ENCODE assay signal across 8 mouse cellular contexts in genomic region chr13:60176776-60177105, GRCm38 (mm10). TPM values are rescaled to one million over a fixed set of nuclear protein-coding genes. Genes with fewer than 3 reads are reported as not detected.
A peak's percentile ranks its signal among the peaks of the same experiment; 100 is the strongest.
DNase-seq lines count a peak whose midpoint lies in the region; ATAC-seq and TF ChIP-seq lines count a peak whose summit lies in the region.

No protein-coding gene starts in this region.

- H3K4me3 ChIP-seq in cerebellum, adult 2 months (replicated peaks; ENCODE audit: insufficient read depth, low read depth, low read length): peak overlapping the region; percentile 32
- peak overlapping the region; percentile 97 for H3K4me3 ChIP-seq in neural tube, embryonic 11.5 days (ENCODE audit: low read depth, low read length)
- peak overlapping the region; percentile 95 for H3K4me3 ChIP-seq in limb, embryonic 14.5 days (replicated peaks; ENCODE audit: low read length)
- H3K4me3 ChIP-seq in stomach, embryonic 16.5 days (replicated peaks; ENCODE audit: low read length): peak overlapping the region; percentile 73

- H3K4me1 ChIP-seq in cerebellum, adult 2 months (ENCODE audit: control insufficient read depth, insufficient read depth, low read length): no peaks in the 10 kb centered on the region; the same call in 1 of the 2 replicates
- peaks cover 21% of the 10 kb centered on the region for H3K4me1 ChIP-seq in neural tube, embryonic 11.5 days (ENCODE audit: control insufficient read depth, insufficient read depth, low read length)
- H3K4me1 ChIP-seq in limb, embryonic 14.5 days (ENCODE audit: control insufficient read depth, insufficient read depth, low read length): peaks cover 16% of the 10 kb centered on the region
- peaks cover 5% of the 10 kb centered on the region; the same call in 1 of the 2 replicates for H3K4me1 ChIP-seq in stomach, embryonic 16.5 days (ENCODE audit: control insufficient read depth, insufficient read depth, low read length)

- no peak; the same call in 1 of the 2 replicates for ATAC-seq in neural tube, embryonic 11.5 days (ENCODE audit: insufficient read depth, low FRiP score, low TSS enrichment)
- no peak; the same call in 1 of the 2 replicates for ATAC-seq in limb, embryonic 14.5 days (ENCODE audit: low FRiP score, low read depth)
- ATAC-seq in stomach, embryonic 16.5 days (ENCODE audit: insufficient read depth, low FRiP score): no peak
- no peak for ATAC-seq in CD4-positive, CD25-positive, alpha-beta regulatory T cell, adult 4 months

- under 1% methylated on average over 53 of the region's 53 CpGs for WGBS in cerebellum, adult 2 months
- 0% methylated on average over 53 of the region's 53 CpGs for WGBS in neural tube, embryonic 11.5 days
- 0% methylated on average over 22 of the region's 53 CpGs for WGBS in limb, embryonic 14.5 days
- under 1% methylated on average over 53 of the region's 53 CpGs for WGBS in stomach, embryonic 16.5 days

- H3K27ac ChIP-seq in cerebellum, adult 2 months (ENCODE audit: insufficient read depth, low read length): no peak overlapping the region
- H3K27ac ChIP-seq in neural tube, embryonic 11.5 days (ENCODE audit: low read depth, low read length): peak overlapping the region; percentile 99
- peak overlapping the region; percentile 100 for H3K27ac ChIP-seq in limb, embryonic 14.5 days (replicated peaks; ENCODE audit: low read depth, low read length)
- peak overlapping the region; percentile 98 for H3K27ac ChIP-seq in stomach, embryonic 16.5 days (ENCODE audit: low read length)

- TF ChIP-seq POLR2A in cerebellum, adult 2 months (IDR thresholded peaks at IDR 0.05; ENCODE audit: borderline replicate concordance, insufficient read depth, low read length): no peak
- no peak for TF ChIP-seq POLR2A in limb, embryonic 14.5 days (IDR thresholded peaks at IDR 0.05; ENCODE audit: borderline replicate concordance, extremely low read depth, insufficient read depth, insufficient read length)

- no peaks in the 10 kb centered on the region; the same call in 1 of the 2 replicates for H3K27me3 ChIP-seq in cerebellum, adult 2 months (ENCODE audit: control insufficient read depth, insufficient read depth, low read length)
- no peaks in the 10 kb centered on the region for H3K27me3 ChIP-seq in neural tube, embryonic 11.5 days (ENCODE audit: control insufficient read depth, insufficient read depth, low read length)
- no peaks in the 10 kb centered on the region for H3K27me3 ChIP-seq in limb, embryonic 14.5 days (ENCODE audit: control insufficient read depth, insufficient read depth, low read length)
- H3K27me3 ChIP-seq in stomach, embryonic 16.5 days (ENCODE audit: control insufficient read depth, insufficient read depth, low read length): peaks cover 7% of the 10 kb centered on the region

- TF ChIP-seq CTCF in cerebellum, adult 2 months (IDR thresholded peaks at IDR 0.05; ENCODE audit: borderline replicate concordance, insufficient read depth, low read depth, low read length): no peak

- H3K9ac ChIP-seq in neural tube, embryonic 11.5 days (ENCODE audit: low read length): peak overlapping the region; percentile 90
- peak overlapping the region; percentile 100 for H3K9ac ChIP-seq in limb, embryonic 14.5 days (ENCODE audit: low read depth, low read length, severe bottlenecking)
- H3K9ac ChIP-seq in stomach, embryonic 16.5 days (ENCODE audit: low read length): peak overlapping the region; percentile 93

- H3K4me2 ChIP-seq in neural tube, embryonic 11.5 days (ENCODE audit: low read depth): peak overlapping the region; percentile 64
- H3K4me2 ChIP-seq in limb, embryonic 14.5 days (replicated peaks; ENCODE audit: low read depth, low read length, severe bottlenecking): peak overlapping the region; percentile 71
- peak overlapping the region; percentile 90 for H3K4me2 ChIP-seq in stomach, embryonic 16.5 days (ENCODE audit: low read depth, low read length)

- no peak for DNase-seq in cerebellum, adult 2 months
- no peak for DNase-seq in cerebellum, adult 11 months
- DNase-seq in neural tube, embryonic 11.5 days (ENCODE audit: low spot score): no peak
- no peak for DNase-seq in neural tube, embryonic 10.5 days (ENCODE audit: extremely low spot score, low spot score)
- DNase-seq in limb, embryonic 14.5 days (ENCODE audit: low spot score): no peak
- DNase-seq in layer of hippocampus, adult 11-12 months (ENCODE audit: low spot score): no peak

- H3K9me3 ChIP-seq in neural tube, embryonic 11.5 days (ENCODE audit: control insufficient read depth, low read length): no peaks in the 10 kb centered on the region
- H3K9me3 ChIP-seq in limb, embryonic 14.5 days (ENCODE audit: control insufficient read depth, low read length): no peaks in the 10 kb centered on the region
- H3K9me3 ChIP-seq in stomach, embryonic 16.5 days (replicated peaks; ENCODE audit: control insufficient read depth, low read length): no peaks in the 10 kb centered on the region

- H3K36me3 ChIP-seq in neural tube, embryonic 11.5 days (ENCODE audit: control insufficient read depth, insufficient read depth, low read length): no peaks in the 10 kb centered on the region
- H3K36me3 ChIP-seq in limb, embryonic 14.5 days (ENCODE audit: control insufficient read depth, insufficient read depth, low read length): peaks cover 27% of the 10 kb centered on the region
- no peaks in the 10 kb centered on the region for H3K36me3 ChIP-seq in stomach, embryonic 16.5 days (ENCODE audit: control insufficient read depth, insufficient read depth, low read length)

RNA-seq across cellular contexts. Expression of gene Gas1, which starts 0.4 kb away (rescaled TPM):
- polyA plus RNA-seq in cerebellum, adult 2 months (2012; rRNA removed): 13.1 and 17.6 TPM in 2 replicates
- 168 and 192 TPM in 2 replicates for polyA plus RNA-seq in neural tube, embryonic 11.5 days (2014; fragmentation: Nextera tagmentation; extraction: Ambion mirVana)
- 385 and 686 TPM in 2 replicates for polyA plus RNA-seq in limb, embryonic 14.5 days (2012; rRNA removed)
- polyA plus RNA-seq in limb, embryonic 14.5 days (2014; fragmentation: Nextera tagmentation; extraction: Ambion mirVana): 406 and 517 TPM in 2 replicates
- 24.0 and 35.4 TPM in 2 replicates for polyA plus RNA-seq in stomach, embryonic 16.5 days (2015; fragmentation: Nextera tagmentation; extraction: Ambion mirVana)
- not detected for polyA plus RNA-seq in CD4-positive, CD25-positive, alpha-beta regulatory T cell, adult 4 months (2017; shearing (Covaris generic))

Comparison
In these comparisons a context has a peak if more than half of its experiments do, and no peak if none do; other contexts are left out.
1. H3K4me3 ChIP-seq: peak in every context shown above with its lines; median percentile 97 in neural tube, embryonic 11.5 days; 95 in limb, embryonic 14.5 days; 73 in stomach, embryonic 16.5 days; 32 in cerebellum, adult 2 months.
2. RNA of gene Gas1, which starts 0.4 kb away (polyA plus RNA-seq): 385 to 686 TPM in limb, embryonic 14.5 days, 168 to 192 TPM in neural tube, embryonic 11.5 days, 24.0 to 35.4 TPM in stomach, embryonic 16.5 days and 13.1 to 17.6 TPM in cerebellum, adult 2 months; not detected in CD4-positive, CD25-positive, alpha-beta regulatory T cell, adult 4 months; every median in the first group is over 10 times any median in the second.
3. Peak in every context shown above with its lines, with median percentiles within 50 percentile points of each other: H3K4me2 ChIP-seq and H3K9ac ChIP-seq.